Mouse (Mus musculus) ES-Bruce4 (cell line): ENCODE measurements around the gene Lrrc38.

Experiments
- CTCF ChIP-seq: IDR thresholded peaks from one replicate; pipeline ENCODE4 v1.8.1; 2011; ENCODE audit warnings: low read depth, low read length
- EP300 ChIP-seq: IDR thresholded peaks from 2 replicates; pipeline ENCODE4 v1.6.1; 2011; ENCODE audit warnings: low read depth, low read length; ENCODE audit not compliant: insufficient read depth
- POLR2A ChIP-seq: IDR thresholded peaks from one replicate; pipeline ENCODE4 v1.8.1; 2011; ENCODE audit warnings: low read length; ENCODE audit not compliant: insufficient read depth

GRCm38 (mm10) chr4:143379480-143379879 lies 29.9 kb downstream of the Lrrc38 start:
- TF ChIP-seq CTCF (no peak), POLR2A (no peak), EP300 (no peak)
